Mouse (Mus musculus) lung, postnatal 0 days (tissue): ENCODE data around the gene Smg6.

Experiments used
- CTCF ChIP-seq: IDR thresholded peaks from 2 replicates; pipeline ENCODE4 v1.5.1; 2016; ENCODE audit warnings: antibody characterized with exemption, mild to moderate bottlenecking
- EP300 ChIP-seq: IDR thresholded peaks from 2 replicates; pipeline ENCODE4 v1.6.1; 2016; ENCODE audit warnings: antibody characterized with exemption, mild to moderate bottlenecking, control low read depth

DNA sequence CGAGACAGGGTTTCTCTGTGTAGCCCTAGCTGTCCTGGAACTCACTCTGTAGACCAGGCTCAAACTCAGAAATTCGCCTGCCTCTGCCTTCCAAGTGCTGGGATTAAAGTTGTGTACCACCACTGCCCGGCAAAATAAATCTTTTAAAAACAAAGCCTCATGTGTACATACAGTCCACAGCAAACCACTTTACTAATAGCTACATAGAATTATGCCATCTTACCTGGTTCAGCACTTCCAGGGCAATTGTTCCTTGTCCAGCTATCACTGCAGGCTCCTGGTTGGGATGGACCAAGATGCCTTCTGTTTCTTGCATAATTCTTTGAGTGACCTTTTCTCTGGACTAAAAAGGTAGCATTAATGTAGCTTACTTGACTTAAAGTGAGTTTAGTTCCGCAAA is 15.6 kb upstream of the Smg6 start:
- TF ChIP-seq CTCF, result no peak
- no peak for TF ChIP-seq EP300
